Comparison of ENCODE assay signal across 16 mouse cellular contexts in genomic region chr10:117705806-117706205, GRCm38 (mm10).
"Had no signal": no experiment of that assay in that cellular context is flagged by ENCODE, and none has a peak within 500 bp of the region (broad histone marks: within the 10 kb centered on the region; RNA-seq: fewer than 3 reads in every experiment).

No protein-coding gene starts in this region.

- H3K27me3 ChIP-seq: neural tube, embryonic 13.5 days; neural tube, embryonic 15.5 days; stomach, embryonic 15.5 days had no signal

- H3K4me2 ChIP-seq: neural tube, embryonic 13.5 days; neural tube, embryonic 15.5 days; stomach, embryonic 15.5 days had no signal

- DNase-seq: retina, postnatal 1 day; right cerebral cortex, adult 18-20 months; right cerebral cortex, postnatal 14 days; right cerebral cortex, postnatal 25 days; right cerebral cortex, postnatal 4 days; spleen, adult 18-20 months; thymus, adult 18-20 months; thymus, adult 2 months; thymus, postnatal 14 days; thymus, postnatal 25 days; thymus, postnatal 36 days; thymus, postnatal 4 days had no signal

- H3K9me3 ChIP-seq: neural tube, embryonic 13.5 days; neural tube, embryonic 15.5 days; stomach, embryonic 15.5 days had no signal

- H3K27ac ChIP-seq: neural tube, embryonic 13.5 days; neural tube, embryonic 15.5 days; stomach, embryonic 15.5 days; stomach, postnatal 0 days had no signal

- H3K4me3 ChIP-seq: neural tube, embryonic 13.5 days; neural tube, embryonic 15.5 days; stomach, embryonic 15.5 days had no signal

- H3K9ac ChIP-seq: neural tube, embryonic 13.5 days; neural tube, embryonic 15.5 days; stomach, embryonic 15.5 days had no signal
